Mouse (Mus musculus): ENCODE results near the gene Gzmm.
"Not testable (repeated sequence)": the region's sequence is repeated elsewhere in the genome, so short reads cannot be mapped to it uniquely, and the experiment has no call there.

Gene Gzmm

GRCm38 (mm10) chr10:79681591-79682245 lies 7.1 kb upstream of the Gzmm start, which contains the start of gene Cdc34:
TSS of gene Cdc34 (plus strand) at chr10:79682195.
- peak; percentile 97 to 99 for DNase-seq

GRCm38 (mm10) chr10:79682551-79682915 lies 6.3 kb upstream of the Gzmm start:
- DNase-seq = no peak

- peak in 1 of 2 experiments; percentile 47 for DNase-seq
Observed at GRCm38 (mm10) chr10:79682916-79683582, 5.8 kb upstream of the Gzmm start.

GRCm38 (mm10) chr10:79683726-79684640 lies 4.8 kb upstream of the Gzmm start:
- DNase-seq = no peak

- no peak for DNase-seq
Observed at GRCm38 (mm10) chr10:79684770-79685600, 3.8 kb upstream of the Gzmm start.

GRCm38 (mm10) chr10:79686219-79686618 lies 2.6 kb upstream of the Gzmm start:
- no peak for DNase-seq

- no peak for DNase-seq
Observed at GRCm38 (mm10) chr10:79686691-79687090, 2.1 kb upstream of the Gzmm start.

- no peak for DNase-seq
Observed at GRCm38 (mm10) chr10:79687513-79687912, 1.3 kb upstream of the Gzmm start.

GRCm38 (mm10) chr10:79689178-79689577 lies 358 bp downstream of the Gzmm start:
- DNase-seq = no peak

- DNase-seq = no peak
Observed at GRCm38 (mm10) chr10:79691986-79692548, 3.2 kb downstream of the Gzmm start.

- DNase-seq = no peak
Observed at GRCm38 (mm10) chr10:79693580-79694378, 5.0 kb downstream of the Gzmm start.

GRCm38 (mm10) chr10:79694379-79694655 lies 5.5 kb downstream of the Gzmm start:
- no peak for DNase-seq

GRCm38 (mm10) chr10:79695231-79696128 lies 6.7 kb downstream of the Gzmm start:
- DNase-seq = peak; percentile 53 to 77

GRCm38 (mm10) chr10:79696129-79696651 lies 7.4 kb downstream of the Gzmm start:
- no peak for DNase-seq

- no peak for DNase-seq
Observed at GRCm38 (mm10) chr10:79697916-79698315, 9.1 kb downstream of the Gzmm start.

GRCm38 (mm10) chr10:79698459-79698858 lies 9.6 kb downstream of the Gzmm start:
- DNase-seq = no peak

- no peak for DNase-seq
Observed at GRCm38 (mm10) chr10:79700676-79701075, 11.9 kb downstream of the Gzmm start.

GRCm38 (mm10) chr10:79701443-79702129 lies 12.8 kb downstream of the Gzmm start:
- DNase-seq = no peak

GRCm38 (mm10) chr10:79702970-79703369 lies 14.2 kb downstream of the Gzmm start:
- not testable (repeated sequence) for DNase-seq

- no peak for DNase-seq
Observed at GRCm38 (mm10) chr10:79703541-79703940, 14.7 kb downstream of the Gzmm start.

All from spleen, adult 18-20 months (tissue).